Mouse (Mus musculus) adrenal gland, adult 8-10 months (tissue): Measurements from ENCODE around the gene Cidec. TPM values are rescaled to one million over a fixed set of nuclear protein-coding genes. Genes with fewer than 3 reads are reported as not detected.

ENCODE experiments used
- DNase-seq: peaks from one replicate; pipeline ENCODE4 v3.0.0; 2022
- total RNA-seq, 4 experiments: library from RNA; stranded (reverse); gene quantifications; 2 replicates each; pipeline ENCODE4 v1.2.4; 2022

Gene Cidec
- total RNA-seq, 4 experiments from 2014 or later, result 185 to 405 (median 283) TPM

- DNase-seq, result no peak
These were observed 30.7 kb downstream of the Cidec start for GRCm38 (mm10) chr6:113404649-113405448.

DNA sequence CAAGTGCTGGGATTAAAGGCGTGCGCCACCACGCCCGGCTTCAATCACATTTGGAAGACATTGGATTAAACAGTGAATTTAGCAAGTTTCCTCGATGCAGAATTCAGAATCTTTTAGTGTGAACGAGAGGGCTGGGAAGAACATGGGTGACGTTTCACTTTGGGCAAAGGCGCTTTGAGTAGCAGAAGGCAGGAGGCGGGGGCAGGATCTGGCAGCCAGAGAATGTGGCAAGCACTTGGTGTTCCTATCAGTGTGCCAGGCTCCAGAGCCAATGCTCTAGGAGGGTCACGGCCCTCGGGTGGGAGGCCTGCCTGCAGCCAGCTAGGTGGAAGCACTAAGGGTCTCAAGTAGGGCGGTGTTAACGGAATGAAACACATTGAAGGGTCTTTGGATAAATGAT is 33.5 kb downstream of the Cidec start:
- DNase-seq, result no peak

DNA sequence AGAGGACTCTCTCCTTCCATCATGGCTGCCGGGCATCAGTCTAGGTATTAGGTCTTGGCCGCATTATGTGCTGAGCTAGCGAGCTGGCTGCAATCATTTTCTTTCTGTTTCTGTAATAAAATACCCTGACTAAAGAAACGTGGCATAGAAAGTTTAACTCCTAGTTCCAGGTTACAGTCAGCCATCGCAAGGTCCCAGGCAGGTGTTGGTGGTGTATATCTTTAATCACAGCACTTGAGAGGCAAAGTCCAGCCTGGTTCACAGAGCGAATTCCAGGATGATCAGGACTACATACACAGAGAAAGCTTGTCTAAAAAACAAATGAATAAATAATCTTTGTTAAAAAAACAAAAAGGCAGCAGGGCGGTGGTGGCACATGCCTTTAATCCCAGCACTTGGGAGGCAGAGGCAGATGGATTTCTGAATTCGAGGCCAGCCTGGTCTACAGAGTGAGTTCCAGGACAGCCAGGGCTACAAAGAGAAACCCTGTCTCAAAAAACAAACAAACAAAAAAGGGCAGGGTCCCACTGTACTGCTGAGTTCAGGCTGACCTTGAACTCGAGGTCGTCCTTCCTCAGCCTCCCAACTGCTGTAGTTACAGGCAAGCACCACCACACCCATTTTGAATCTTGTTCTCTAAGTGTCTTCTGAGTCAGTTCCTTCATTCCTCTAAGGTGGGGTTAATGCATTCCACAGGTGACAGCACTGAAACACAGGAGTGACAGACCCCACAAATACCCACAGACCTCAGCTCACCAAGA is 39.1 kb downstream of the Cidec start:
- no peak for DNase-seq

DNA sequence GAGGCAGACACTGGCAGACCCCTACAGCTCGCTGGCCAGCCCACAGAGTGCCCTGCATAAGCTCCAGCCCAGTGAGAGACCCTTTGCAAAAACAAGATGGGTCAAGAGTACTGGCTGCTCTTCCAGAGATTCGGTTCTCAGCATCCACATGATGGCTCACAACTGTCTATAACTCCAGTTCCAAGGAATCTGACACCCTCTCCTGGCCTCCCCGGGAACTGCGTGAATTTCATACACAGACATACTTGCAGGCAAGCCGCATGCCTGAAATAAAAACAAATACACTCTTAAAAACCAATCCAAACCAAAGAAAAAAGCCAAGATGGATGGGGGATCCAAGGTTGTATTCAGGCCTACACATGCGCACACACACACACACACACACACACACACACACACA is 40.1 kb downstream of the Cidec start:
- DNase-seq, result no peak

DNA sequence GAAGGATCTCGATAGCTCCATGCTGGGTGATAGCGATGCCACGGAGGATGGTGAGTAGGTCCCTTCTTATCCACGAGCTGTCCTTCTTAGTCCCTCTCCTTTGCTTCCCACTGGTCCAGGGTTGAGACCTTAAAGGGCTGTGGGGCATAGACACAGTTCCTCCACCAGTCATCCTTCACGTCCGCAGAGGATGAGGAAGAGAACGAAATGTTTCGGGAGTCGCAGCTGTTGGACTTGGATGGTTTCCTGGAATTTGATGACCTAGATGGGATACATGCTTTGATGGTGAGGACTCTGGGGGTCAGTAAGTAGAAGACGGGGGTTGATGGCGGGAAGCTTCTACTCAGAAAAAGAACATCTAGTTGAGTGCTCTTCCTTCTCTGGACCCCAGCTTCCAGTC is 40.7 kb downstream of the Cidec start:
- no peak for DNase-seq

DNA sequence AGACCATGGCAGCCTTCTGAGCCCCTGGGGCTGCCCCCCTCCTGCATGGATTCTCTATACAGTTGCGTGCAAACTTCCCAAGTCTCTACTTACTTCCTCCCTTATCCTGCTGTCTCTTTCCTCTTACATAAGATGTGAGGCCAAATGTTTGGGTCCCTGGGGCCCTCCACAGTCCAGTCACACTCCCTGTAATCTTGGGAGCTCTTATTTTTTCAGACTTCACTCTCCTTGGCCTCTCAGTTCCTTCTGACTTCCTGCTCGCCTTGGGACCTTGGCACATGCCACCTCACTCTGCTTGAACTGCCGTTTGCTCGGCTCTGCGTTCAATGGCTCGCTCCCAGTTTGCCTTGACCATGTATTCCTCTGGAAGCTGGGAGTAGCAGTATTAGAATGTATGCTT is 41.6 kb downstream of the Cidec start:
- no peak for DNase-seq

- peak; percentile 34 for DNase-seq
These were observed 43.0 kb downstream of the Cidec start for GRCm38 (mm10) chr6:113392387-113393071.

DNA sequence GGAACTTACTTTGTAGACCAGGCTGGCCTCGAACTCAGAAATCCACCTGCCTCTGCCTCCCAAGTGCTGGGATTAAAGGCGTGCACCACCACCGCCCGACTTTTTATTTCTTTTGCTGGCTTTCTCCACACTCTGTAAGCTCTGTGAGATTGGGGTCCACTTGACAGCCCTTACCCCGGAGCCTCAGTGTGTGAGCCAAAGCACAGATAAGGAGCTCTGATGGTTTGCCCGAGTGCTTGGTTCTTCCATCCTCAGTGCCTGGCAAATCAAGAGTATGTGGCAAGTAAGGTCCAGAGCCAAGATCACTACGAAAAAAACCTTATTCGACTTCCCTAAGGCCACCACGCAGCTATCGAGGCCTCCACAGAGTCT is 43.6 kb downstream of the Cidec start:
- no peak for DNase-seq

DNA sequence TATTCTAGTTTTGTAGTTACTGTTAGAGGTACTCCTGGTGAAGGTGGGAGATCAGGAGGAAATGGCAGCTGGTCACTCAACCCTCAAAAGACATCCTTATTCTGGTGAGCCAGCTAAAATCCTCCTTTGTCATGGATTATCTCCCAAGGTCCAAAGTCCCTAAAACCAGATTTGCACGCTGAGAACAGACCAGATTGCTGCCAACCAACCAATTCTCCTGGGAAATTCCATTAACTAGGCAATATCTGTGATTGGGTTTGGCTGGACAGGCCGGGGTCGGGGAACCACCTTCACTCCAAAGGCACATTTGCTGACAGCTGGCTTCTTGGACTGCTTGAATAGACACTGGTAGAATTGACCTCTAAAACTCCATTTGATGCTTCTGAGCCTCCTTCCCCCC is 44.8 kb downstream of the Cidec start:
- no peak for DNase-seq

GRCm38 (mm10) chr6:113388960-113389359 is 46.6 kb downstream of the Cidec start, which contains the start of gene Ttll3:
Gene Ttll3 (plus strand): TSS chr6:113389260.
- DNase-seq, result no peak

DNA sequence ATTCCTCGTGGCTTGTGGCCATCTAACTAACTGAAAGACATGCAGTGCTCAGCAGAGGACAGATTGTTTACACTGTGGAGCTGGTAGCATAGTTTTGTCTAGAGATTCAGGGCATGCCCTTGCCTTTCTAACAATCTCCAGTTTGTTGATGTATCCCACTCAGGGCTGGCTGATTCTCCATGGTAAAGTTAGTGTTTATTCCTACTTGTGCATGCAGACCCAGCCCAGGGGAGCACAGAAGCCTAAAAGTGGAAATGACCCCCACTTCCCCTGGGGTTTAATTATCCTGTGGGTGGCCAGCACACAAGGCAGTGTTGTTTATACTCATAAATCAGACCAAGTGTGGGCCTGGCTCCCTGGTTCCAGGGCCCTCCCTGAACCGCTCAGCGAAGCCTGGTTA is 49.5 kb downstream of the Cidec start:
- no peak for DNase-seq

DNA sequence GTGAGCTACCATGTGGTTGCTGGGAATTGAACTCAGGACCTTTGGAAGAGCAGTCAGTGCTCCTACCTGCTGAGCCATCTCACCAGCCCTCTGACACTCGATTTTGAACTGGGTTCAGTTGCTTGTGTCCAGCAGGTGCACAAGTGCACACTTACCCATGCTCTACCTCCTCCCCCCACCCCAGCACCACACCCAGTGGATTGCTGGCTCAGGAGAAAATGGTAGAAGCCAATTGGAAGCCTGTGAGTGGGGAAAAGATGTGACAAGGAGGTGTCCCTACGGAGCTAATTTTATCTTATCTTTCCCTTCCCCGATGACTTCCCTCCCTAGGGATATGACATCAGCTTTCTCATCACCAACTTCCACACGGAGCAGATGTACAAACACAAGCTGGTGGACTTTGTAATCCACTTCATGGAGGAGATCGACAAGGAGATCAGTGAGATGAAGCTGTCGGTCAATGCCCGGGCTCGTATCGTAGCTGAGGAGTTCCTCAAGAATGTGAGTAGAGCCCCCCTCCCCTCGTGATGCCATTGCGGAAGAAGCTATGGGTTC is 50.3 kb downstream of the Cidec start:
- no peak for DNase-seq

DNA sequence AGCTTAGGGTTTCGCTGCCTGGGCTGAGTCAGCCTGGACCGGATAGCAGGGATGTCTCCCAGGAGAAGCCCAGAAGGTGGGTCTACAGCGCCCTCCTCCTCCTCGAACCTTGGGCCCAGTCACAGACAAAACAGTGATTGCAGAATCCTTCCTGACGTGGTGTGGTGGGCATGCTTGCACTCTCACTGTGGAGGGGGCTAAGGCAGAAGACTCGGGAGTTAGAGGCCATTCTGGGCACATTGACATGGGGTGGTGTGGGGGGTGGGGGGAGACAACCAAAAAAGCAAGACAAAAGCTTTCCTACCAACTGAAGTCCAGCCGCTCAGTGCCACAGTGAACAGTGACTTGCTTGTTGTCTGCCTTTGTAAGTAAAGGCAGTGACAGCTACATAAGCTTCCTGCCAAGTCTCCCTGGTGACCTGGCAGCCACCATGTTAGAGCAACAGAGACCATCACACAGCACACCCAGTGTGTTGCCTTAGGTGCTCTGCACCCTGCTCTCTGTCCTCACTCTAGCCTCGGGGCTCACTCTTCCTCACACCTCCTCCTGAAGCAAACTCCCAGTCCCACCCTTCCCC is 51.1 kb downstream of the Cidec start:
- no peak for DNase-seq

GRCm38 (mm10) chr6:113380480-113380879 is 55.1 kb downstream of the Cidec start:
- no peak for DNase-seq

GRCm38 (mm10) chr6:113379246-113379645 is 56.3 kb downstream of the Cidec start:
- no peak for DNase-seq

- DNase-seq, result peak; percentile 86
These were observed 57.8 kb downstream of the Cidec start, which contains the start of the genes Tada3 and Arpc4 for GRCm38 (mm10) chr6:113377496-113378385. Gene Tada3 (minus strand): TSS chr6:113377883. Gene Arpc4 (plus strand): TSS chr6:113378115.

DNA sequence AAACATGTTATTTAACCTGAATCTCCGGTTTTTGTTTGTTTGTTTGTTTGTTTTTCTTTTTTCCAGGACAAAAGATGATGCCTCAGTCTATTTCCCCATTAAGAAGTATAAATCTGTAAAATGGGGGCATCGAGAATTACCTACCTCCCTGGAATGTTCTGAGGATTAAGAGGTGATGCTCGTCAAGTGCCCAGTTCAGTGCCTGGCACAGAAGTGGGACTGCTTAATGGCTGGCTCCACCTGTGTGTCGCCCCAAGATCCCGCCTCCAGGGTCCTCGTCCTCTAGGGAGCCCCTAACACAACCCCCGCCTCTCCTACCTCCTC is 58.4 kb downstream of the Cidec start:
- DNase-seq, result no peak
